Mouse (Mus musculus) liver, embryonic 14.5 days (tissue): Measurements from ENCODE around the gene Il24.

ENCODE experiments used
- CTCF ChIP-seq: IDR thresholded peaks from 2 replicates; pipeline ENCODE4 v1.5.1; 2016; ENCODE audit warnings: antibody characterized with exemption, low read depth, control low read depth
- EP300 ChIP-seq: IDR thresholded peaks from 2 replicates; pipeline ENCODE4 v1.6.1; 2016; ENCODE audit warnings: antibody characterized with exemption, low read depth

DNA sequence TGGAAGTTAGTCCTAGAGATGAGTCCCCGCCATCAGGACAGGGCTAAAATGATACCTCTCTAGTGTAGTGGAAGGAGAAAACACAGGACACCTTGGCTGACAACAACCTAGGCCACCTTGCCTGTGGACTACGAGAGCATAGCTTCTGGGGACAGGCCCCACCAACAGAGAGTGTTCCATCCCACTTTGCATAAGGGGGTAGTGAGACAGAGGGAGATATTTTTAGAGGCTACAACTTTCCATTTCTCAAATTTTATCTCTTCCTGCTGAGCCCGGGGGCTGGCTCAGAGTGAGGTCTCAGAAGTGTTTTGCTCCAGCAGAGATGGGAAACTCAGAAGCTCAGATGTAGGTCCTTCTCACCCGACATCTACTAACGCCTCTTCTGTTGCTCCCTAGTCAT lies 36.8 kb downstream of the Il24 start:
- no peak for TF ChIP-seq CTCF
- no peak for TF ChIP-seq EP300
